Mouse (Mus musculus): ENCODE results near the gene Tbc1d23.

Tbc1d23 gene

GRCm38 (mm10) chr16:57159835-57160234 is 71.5 kb downstream of the Tbc1d23 start:
- DNase-seq: no peak

- DNase-seq: no peak
Observed at GRCm38 (mm10) chr16:57157728-57158127, 73.6 kb downstream of the Tbc1d23 start.

- DNase-seq: peak; percentile 52 to 69
Observed at GRCm38 (mm10) chr16:57157076-57157475, 74.2 kb downstream of the Tbc1d23 start.

GRCm38 (mm10) chr16:57155899-57156298 is 75.4 kb downstream of the Tbc1d23 start:
- no peak for DNase-seq

GRCm38 (mm10) chr16:57151437-57151836 is 79.9 kb downstream of the Tbc1d23 start:
- DNase-seq: no peak

- no peak for DNase-seq
Observed at GRCm38 (mm10) chr16:57144741-57145140, 86.6 kb downstream of the Tbc1d23 start.

- DNase-seq: no peak
Observed at GRCm38 (mm10) chr16:57133611-57134010, 97.7 kb downstream of the Tbc1d23 start.

- no peak for DNase-seq
Observed at GRCm38 (mm10) chr16:57132326-57132725, 99.0 kb downstream of the Tbc1d23 start.

GRCm38 (mm10) chr16:57131544-57131943 is 99.8 kb downstream of the Tbc1d23 start:
- no peak for DNase-seq

GRCm38 (mm10) chr16:57130752-57131400 is 100.4 kb downstream of the Tbc1d23 start:
- DNase-seq: no peak

GRCm38 (mm10) chr16:57127825-57128224 is 103.5 kb downstream of the Tbc1d23 start:
- no peak for DNase-seq

GRCm38 (mm10) chr16:57126268-57126667 is 105.0 kb downstream of the Tbc1d23 start:
- no peak for DNase-seq

- DNase-seq: no peak
Observed at GRCm38 (mm10) chr16:57122682-57123445, 108.4 kb downstream of the Tbc1d23 start.

GRCm38 (mm10) chr16:57121816-57122415 is 109.4 kb downstream of the Tbc1d23 start:
- DNase-seq: peak in 1 of 2 experiments; percentile 18

GRCm38 (mm10) chr16:57120913-57121815 is 110.1 kb downstream of the Tbc1d23 start, which contains the start of gene Tomm70a:
Gene Tomm70a, plus strand, starts transcription at chr16:57121703.
- peak; percentile 93 to 94 for DNase-seq

Data from kidney, adult 8-10 months (tissue).